Mouse (Mus musculus): ENCODE data around the gene Ercc2. TPM values are rescaled to one million over a fixed set of nuclear protein-coding genes. Genes with fewer than 3 reads are reported as not detected.

Gene Ercc2
- polyA plus RNA-seq, 1 experiment from 2014 or later: 16.7 TPM

- no peak overlapping the region for H3K4me3 ChIP-seq (ENCODE audit: low read length)
- H3K27ac ChIP-seq (ENCODE audit: low read length): no peak overlapping the region
- 0 out of 2 replicates have a peak, but pooled peaks cover 2% of the 10 kb centered on the region for H3K36me3 ChIP-seq (ENCODE audit: insufficient read depth, low read length)
- no peak overlapping the region for H3K4me2 ChIP-seq (replicated peaks; ENCODE audit: low read depth, low read length)
- no peak overlapping the region for H3K9ac ChIP-seq (replicated peaks; ENCODE audit: low read length)
- no peaks in the 10 kb centered on the region for H3K9me3 ChIP-seq (ENCODE audit: low read length)
- ATAC-seq (ENCODE audit: low FRiP score, low TSS enrichment): no peak
- no peaks in the 10 kb centered on the region for H3K27me3 ChIP-seq (ENCODE audit: insufficient read depth, low read length)
- H3K4me1 ChIP-seq (ENCODE audit: insufficient read depth, low read length): peaks cover 4% of the 10 kb centered on the region; the same call in 1 of the 2 replicates
- 96% methylated on average over 2 of the region's 2 CpGs for WGBS
These were observed 8.4 kb upstream of the Ercc2 start for GRCm38 (mm10) chr7:19373367-19373766.

GRCm38 (mm10) chr7:19375368-19375767 lies 6.4 kb upstream of the Ercc2 start:
- H3K4me2 ChIP-seq (replicated peaks; ENCODE audit: low read depth, low read length): no peak overlapping the region
- no peak overlapping the region for H3K4me3 ChIP-seq (ENCODE audit: low read length)
- no peak for ATAC-seq (ENCODE audit: low FRiP score, low TSS enrichment)
- H3K9me3 ChIP-seq (ENCODE audit: low read length): no peaks in the 10 kb centered on the region
- 77% methylated on average over 18 of the region's 18 CpGs for WGBS
- H3K27me3 ChIP-seq (ENCODE audit: insufficient read depth, low read length): no peaks in the 10 kb centered on the region
- 0 out of 2 replicates have a peak, but pooled peaks cover 2% of the 10 kb centered on the region for H3K36me3 ChIP-seq (ENCODE audit: insufficient read depth, low read length)
- H3K27ac ChIP-seq (ENCODE audit: low read length): no peak overlapping the region
- H3K4me1 ChIP-seq (ENCODE audit: insufficient read depth, low read length): no peaks in the 10 kb centered on the region
- no peak overlapping the region for H3K9ac ChIP-seq (replicated peaks; ENCODE audit: low read length)

GRCm38 (mm10) chr7:19376019-19376418 lies 5.8 kb upstream of the Ercc2 start:
- no peaks in the 10 kb centered on the region for H3K9me3 ChIP-seq (ENCODE audit: low read length)
- no peak overlapping the region for H3K9ac ChIP-seq (replicated peaks; ENCODE audit: low read length)
- 91% methylated on average over 4 of the region's 4 CpGs for WGBS
- H3K4me3 ChIP-seq (ENCODE audit: low read length): no peak overlapping the region
- no peaks in the 10 kb centered on the region for H3K27me3 ChIP-seq (ENCODE audit: insufficient read depth, low read length)
- H3K36me3 ChIP-seq (ENCODE audit: insufficient read depth, low read length): 0 out of 2 replicates have a peak, but pooled peaks cover 2% of the 10 kb centered on the region
- H3K4me1 ChIP-seq (ENCODE audit: insufficient read depth, low read length): no peaks in the 10 kb centered on the region
- ATAC-seq (ENCODE audit: low FRiP score, low TSS enrichment): no peak
- no peak overlapping the region for H3K4me2 ChIP-seq (replicated peaks; ENCODE audit: low read depth, low read length)
- no peak overlapping the region for H3K27ac ChIP-seq (ENCODE audit: low read length)

DNA sequence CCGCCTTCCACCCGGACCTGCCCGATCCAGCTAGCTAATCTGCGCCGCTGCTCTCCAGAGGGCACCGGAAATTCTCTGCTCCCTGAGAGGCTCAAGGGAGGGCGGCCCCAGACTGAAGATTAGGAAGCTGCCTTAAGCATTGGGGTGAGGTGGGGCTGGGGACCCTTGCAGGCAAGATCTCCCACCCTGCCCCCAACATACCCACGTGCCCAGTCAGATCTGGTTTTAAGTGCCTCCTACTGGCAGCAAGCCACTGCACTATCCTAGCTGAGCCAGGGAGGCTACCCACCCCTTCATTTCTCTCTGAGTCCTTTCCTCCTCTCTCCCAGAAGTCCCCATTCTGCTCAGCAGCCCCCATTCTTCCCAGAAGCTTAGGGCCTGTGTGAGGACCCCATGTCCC lies 3.8 kb upstream of the Ercc2 start:
- no peaks in the 10 kb centered on the region for H3K27me3 ChIP-seq (ENCODE audit: insufficient read depth, low read length)
- no peak overlapping the region for H3K4me2 ChIP-seq (replicated peaks; ENCODE audit: low read depth, low read length)
- ATAC-seq (ENCODE audit: low FRiP score, low TSS enrichment): no peak
- no peak overlapping the region for H3K9ac ChIP-seq (replicated peaks; ENCODE audit: low read length)
- 0 out of 2 replicates have a peak, but pooled peaks cover 2% of the 10 kb centered on the region for H3K36me3 ChIP-seq (ENCODE audit: insufficient read depth, low read length)
- no peaks in the 10 kb centered on the region for H3K9me3 ChIP-seq (ENCODE audit: low read length)
- H3K27ac ChIP-seq (ENCODE audit: low read length): no peak overlapping the region
- WGBS: 66% methylated on average over 8 of the region's 8 CpGs
- no peak overlapping the region for H3K4me3 ChIP-seq (ENCODE audit: low read length)
- H3K4me1 ChIP-seq (ENCODE audit: insufficient read depth, low read length): peaks cover 6% of the 10 kb centered on the region

GRCm38 (mm10) chr7:19382166-19382541 lies 344 bp downstream of the Ercc2 start:
- no peaks in the 10 kb centered on the region for H3K27me3 ChIP-seq (ENCODE audit: insufficient read depth, low read length)
- H3K9ac ChIP-seq (replicated peaks; ENCODE audit: low read length): peak overlapping the region; percentile 72
- H3K36me3 ChIP-seq (ENCODE audit: insufficient read depth, low read length): peaks cover 27% of the 10 kb centered on the region
- H3K4me3 ChIP-seq (ENCODE audit: low read length): peak overlapping the region; percentile 80
- 0% methylated on average over 31 of the region's 37 CpGs for WGBS
- no peaks in the 10 kb centered on the region for H3K9me3 ChIP-seq (ENCODE audit: low read length)
- peak overlapping the region; percentile 89 for H3K4me2 ChIP-seq (replicated peaks; ENCODE audit: low read depth, low read length)
- peak; percentile 66 for ATAC-seq (ENCODE audit: low FRiP score, low TSS enrichment)
- H3K4me1 ChIP-seq (ENCODE audit: insufficient read depth, low read length): peaks cover 11% of the 10 kb centered on the region
- no peak overlapping the region for H3K27ac ChIP-seq (ENCODE audit: low read length)

GRCm38 (mm10) chr7:19383708-19384107 lies 1.9 kb downstream of the Ercc2 start:
- H3K4me1 ChIP-seq (ENCODE audit: insufficient read depth, low read length): peaks cover 11% of the 10 kb centered on the region
- no peaks in the 10 kb centered on the region for H3K27me3 ChIP-seq (ENCODE audit: insufficient read depth, low read length)
- WGBS: 92% methylated on average over 9 of the region's 9 CpGs
- H3K36me3 ChIP-seq (ENCODE audit: insufficient read depth, low read length): peaks cover 39% of the 10 kb centered on the region
- no peak overlapping the region for H3K4me2 ChIP-seq (replicated peaks; ENCODE audit: low read depth, low read length)
- H3K27ac ChIP-seq (ENCODE audit: low read length): no peak overlapping the region
- H3K4me3 ChIP-seq (ENCODE audit: low read length): no peak overlapping the region
- ATAC-seq (ENCODE audit: low FRiP score, low TSS enrichment): no peak
- no peak overlapping the region for H3K9ac ChIP-seq (replicated peaks; ENCODE audit: low read length)
- H3K9me3 ChIP-seq (ENCODE audit: low read length): no peaks in the 10 kb centered on the region

GRCm38 (mm10) chr7:19388699-19389413 lies 7.0 kb downstream of the Ercc2 start:
- Histone ChIP-seq H3K9me3 (ENCODE audit: low read length) (no peaks in the 10 kb centered on the region), H3K36me3 (ENCODE audit: insufficient read depth, low read length) (peaks cover 86% of the 10 kb centered on the region), H3K4me1 (ENCODE audit: insufficient read depth, low read length) (no peaks in the 10 kb centered on the region), H3K27ac (ENCODE audit: low read length) (no peak overlapping the region), H3K4me2 (replicated peaks; ENCODE audit: low read depth, low read length) (no peak overlapping the region), H3K9ac (replicated peaks; ENCODE audit: low read length) (no peak overlapping the region), H3K4me3 (ENCODE audit: low read length) (no peak overlapping the region), H3K27me3 (ENCODE audit: insufficient read depth, low read length) (no peaks in the 10 kb centered on the region)
- 83% methylated on average over 10 of the region's 10 CpGs for WGBS
- no peak for ATAC-seq (ENCODE audit: low FRiP score, low TSS enrichment)

GRCm38 (mm10) chr7:19394484-19394883 lies 12.7 kb downstream of the Ercc2 start:
- Histone ChIP-seq H3K4me1 (ENCODE audit: insufficient read depth, low read length) (peaks cover 4% of the 10 kb centered on the region), H3K4me3 (ENCODE audit: low read length) (no peak overlapping the region), H3K9ac (replicated peaks; ENCODE audit: low read length) (no peak overlapping the region), H3K4me2 (replicated peaks; ENCODE audit: low read depth, low read length) (no peak overlapping the region), H3K9me3 (ENCODE audit: low read length) (no peaks in the 10 kb centered on the region), H3K27ac (ENCODE audit: low read length) (no peak overlapping the region), H3K27me3 (ENCODE audit: insufficient read depth, low read length) (no peaks in the 10 kb centered on the region), H3K36me3 (ENCODE audit: insufficient read depth, low read length) (peaks cover 62% of the 10 kb centered on the region)
- ATAC-seq (ENCODE audit: low FRiP score, low TSS enrichment): no peak
- 86% methylated on average over 8 of the region's 8 CpGs for WGBS

DNA sequence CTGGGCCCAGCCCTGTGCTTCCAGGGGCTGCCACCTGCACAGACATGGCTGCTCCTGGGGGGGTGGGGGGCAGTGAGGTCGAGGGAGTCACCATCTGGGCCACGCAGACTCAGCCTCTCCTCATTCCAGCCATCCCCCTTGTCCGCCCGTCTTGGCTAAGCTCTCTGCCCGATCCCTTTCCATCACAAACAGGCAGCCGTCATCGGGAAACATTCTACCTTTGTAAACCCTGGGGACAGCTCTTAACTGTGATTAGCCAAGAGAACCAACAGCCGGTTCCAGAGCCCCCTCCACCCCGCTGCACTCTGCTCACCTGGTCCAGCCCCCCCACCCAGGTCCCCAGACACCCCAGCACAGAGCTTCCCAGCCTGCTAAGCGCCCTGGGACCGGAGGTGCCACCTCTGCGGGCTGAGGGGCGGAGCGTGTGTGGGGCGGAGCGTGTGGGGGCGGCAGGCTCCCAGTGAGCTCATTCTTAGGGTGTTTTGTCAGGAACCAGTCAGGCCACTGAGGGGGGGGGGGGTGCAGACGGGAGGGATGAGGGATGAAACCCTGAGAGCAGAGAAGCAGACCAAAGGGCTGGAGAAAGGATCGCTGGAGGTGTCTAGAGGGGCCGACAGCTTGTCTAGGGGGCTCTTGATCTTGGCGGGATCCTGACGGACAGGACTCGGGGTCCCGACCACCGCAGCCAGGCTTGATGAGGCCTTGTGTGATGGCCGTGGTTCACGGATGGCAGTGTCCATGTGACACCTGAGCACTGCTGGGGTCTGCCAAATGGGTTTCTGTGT lies 17.9 kb downstream of the Ercc2 start:
- peak overlapping the region; percentile 75 for H3K4me2 ChIP-seq (replicated peaks; ENCODE audit: low read depth, low read length)
- peaks cover 7% of the 10 kb centered on the region for H3K9me3 ChIP-seq (ENCODE audit: low read length)
- peak overlapping the region; percentile 47 for H3K4me3 ChIP-seq (ENCODE audit: low read length)
- H3K27me3 ChIP-seq (ENCODE audit: insufficient read depth, low read length): peaks cover 24% of the 10 kb centered on the region
- H3K36me3 ChIP-seq (ENCODE audit: insufficient read depth, low read length): peaks cover 13% of the 10 kb centered on the region; the same call in 1 of the 2 replicates
- peak overlapping the region; percentile 55 for H3K9ac ChIP-seq (replicated peaks; ENCODE audit: low read length)
- H3K4me1 ChIP-seq (ENCODE audit: insufficient read depth, low read length): peaks cover 16% of the 10 kb centered on the region
- peak; percentile 40; the same call in 1 of the 2 replicates for ATAC-seq (ENCODE audit: low FRiP score, low TSS enrichment)
- 1% methylated on average over 25 of the region's 27 CpGs for whole genome bisulfite sequencing
- no peak overlapping the region for H3K27ac ChIP-seq (ENCODE audit: low read length)

- no peak for ATAC-seq (ENCODE audit: low FRiP score, low TSS enrichment)
These were observed 19.1 kb downstream of the Ercc2 start for GRCm38 (mm10) chr7:19400946-19401345.

More at GRCm38 (mm10) chr7:19400946-19401345, 19.1 kb downstream of the Ercc2 start:
- peaks cover 7% of the 10 kb centered on the region for H3K9me3 ChIP-seq (ENCODE audit: low read length)
- H3K27me3 ChIP-seq (ENCODE audit: insufficient read depth, low read length): peaks cover 30% of the 10 kb centered on the region
- no peak overlapping the region for H3K4me2 ChIP-seq (replicated peaks; ENCODE audit: low read depth, low read length)
- H3K9ac ChIP-seq (replicated peaks; ENCODE audit: low read length): no peak overlapping the region
- no peak overlapping the region for H3K4me3 ChIP-seq (ENCODE audit: low read length)
- 83% methylated on average over 4 of the region's 4 CpGs for WGBS
- H3K36me3 ChIP-seq (ENCODE audit: insufficient read depth, low read length): peaks cover under 1% of the 10 kb centered on the region; the same call in 1 of the 2 replicates
- peaks cover 16% of the 10 kb centered on the region for H3K4me1 ChIP-seq (ENCODE audit: insufficient read depth, low read length)
- H3K27ac ChIP-seq (ENCODE audit: low read length): no peak overlapping the region
